Mouse (Mus musculus) myocyte (in vitro differentiated cells): Measurements from ENCODE around the gene Tmed10. TPM values are rescaled to one million over a fixed set of nuclear protein-coding genes. Genes with fewer than 3 reads are reported as not detected.

Source experiments
- H3K27me3 ChIP-seq: one replicate; pipeline ENCODE4 v1.6.1; 2011; ENCODE audit not compliant: control insufficient read depth, insufficient read depth, insufficient read length
- H3K36me3 ChIP-seq: one replicate; pipeline ENCODE4 v1.6.1; 2011; ENCODE audit not compliant: control insufficient read depth, insufficient read depth
- H3K4me2 ChIP-seq: one replicate; pipeline ENCODE4 v1.6.1; 2011; ENCODE audit warnings: low read depth, control low read depth
- H3K4me3 ChIP-seq: one replicate; pipeline ENCODE4 v1.5.1; 2011; ENCODE audit warnings: mild to moderate bottlenecking, control low read depth, moderate library complexity
- H3K79me2 ChIP-seq: one replicate; pipeline ENCODE4 v1.6.1; 2011; ENCODE audit not compliant: control insufficient read depth, insufficient read depth
- H3ac ChIP-seq: one replicate; pipeline ENCODE4 v1.6.1; 2011; ENCODE audit not compliant: control insufficient read depth, insufficient read length
- CEBPB ChIP-seq: IDR thresholded peaks from 2 replicates; pipeline ENCODE4 v1.6.1; 2011; ENCODE audit warnings: mild to moderate bottlenecking, moderate library complexity; ENCODE audit not compliant: poor library complexity, insufficient read depth, severe bottlenecking
- E2F4 ChIP-seq: IDR thresholded peaks from one replicate; pipeline ENCODE4 v1.6.1; 2011; ENCODE audit warnings: mild to moderate bottlenecking, control low read depth, moderate library complexity; ENCODE audit not compliant: insufficient read depth
- MAX ChIP-seq: IDR thresholded peaks from one replicate; pipeline ENCODE4 v1.6.1; 2011; ENCODE audit warnings: low read depth, mild to moderate bottlenecking, control low read depth
- MYOD1 ChIP-seq, 3 experiments: IDR thresholded peaks; one replicate each; pipeline ENCODE4 v1.6.1; 2011; ENCODE audit warnings: control low read depth in 2 of 3, low read depth in 2 of 3, mild to moderate bottlenecking in 2 of 3, moderate library complexity in 1 of 3; ENCODE audit not compliant: insufficient read length in 2 of 3, control insufficient read depth in 1 of 3
- MYOG ChIP-seq, 3 experiments: IDR thresholded peaks; one replicate each; pipeline ENCODE4 v1.6.1; 2011; ENCODE audit warnings: control low read depth in 2 of 3, low read depth in 2 of 3, mild to moderate bottlenecking in 2 of 3; ENCODE audit not compliant: insufficient read length in 2 of 3, control insufficient read depth in 1 of 3, insufficient read depth in 1 of 3
- POLR2A ChIP-seq: IDR thresholded peaks from one replicate; pipeline ENCODE4 v1.6.1; 2011; ENCODE audit warnings: low read depth, mild to moderate bottlenecking, control low read depth, moderate library complexity; ENCODE audit not compliant: insufficient read length
- POLR2AphosphoS2 ChIP-seq: IDR thresholded peaks from one replicate; pipeline ENCODE4 v1.6.1; 2011; ENCODE audit warnings: low read depth, control low read depth; ENCODE audit not compliant: insufficient read length
- REST ChIP-seq: IDR thresholded peaks from one replicate; pipeline ENCODE4 v1.6.1; 2011; ENCODE audit warnings: mild to moderate bottlenecking, control low read depth, moderate library complexity; ENCODE audit not compliant: insufficient read depth, insufficient read length
- SRF ChIP-seq: IDR thresholded peaks from one replicate; pipeline ENCODE4 v1.6.1; 2011; ENCODE audit warnings: low read depth; ENCODE audit not compliant: control insufficient read depth, insufficient read length
- TCF12 ChIP-seq: IDR thresholded peaks from one replicate; pipeline ENCODE4 v1.6.1; 2011; ENCODE audit warnings: mild to moderate bottlenecking, control low read depth; ENCODE audit not compliant: poor library complexity, insufficient read depth, severe bottlenecking
- TCF3 ChIP-seq: IDR thresholded peaks from one replicate; pipeline ENCODE4 v1.6.1; 2011; ENCODE audit warnings: low read depth, control low read depth; ENCODE audit not compliant: insufficient read length
- USF1 ChIP-seq: IDR thresholded peaks from one replicate; pipeline ENCODE4 v1.6.1; 2011; ENCODE audit warnings: low read depth, mild to moderate bottlenecking, control low read depth, moderate library complexity
- polyA plus RNA-seq: library from polyadenylated mRNA; unstranded; fragments of >200 nt; fragmentation: generic; extraction: Trizol; gene quantifications from one replicate; pipeline ENCODE4 v1.2.1, GENCODE M21; 2012; ENCODE audit warnings: missing spikeins

Gene Tmed10
- polyA plus RNA-seq, 1 experiment = 193 TPM

DNA sequence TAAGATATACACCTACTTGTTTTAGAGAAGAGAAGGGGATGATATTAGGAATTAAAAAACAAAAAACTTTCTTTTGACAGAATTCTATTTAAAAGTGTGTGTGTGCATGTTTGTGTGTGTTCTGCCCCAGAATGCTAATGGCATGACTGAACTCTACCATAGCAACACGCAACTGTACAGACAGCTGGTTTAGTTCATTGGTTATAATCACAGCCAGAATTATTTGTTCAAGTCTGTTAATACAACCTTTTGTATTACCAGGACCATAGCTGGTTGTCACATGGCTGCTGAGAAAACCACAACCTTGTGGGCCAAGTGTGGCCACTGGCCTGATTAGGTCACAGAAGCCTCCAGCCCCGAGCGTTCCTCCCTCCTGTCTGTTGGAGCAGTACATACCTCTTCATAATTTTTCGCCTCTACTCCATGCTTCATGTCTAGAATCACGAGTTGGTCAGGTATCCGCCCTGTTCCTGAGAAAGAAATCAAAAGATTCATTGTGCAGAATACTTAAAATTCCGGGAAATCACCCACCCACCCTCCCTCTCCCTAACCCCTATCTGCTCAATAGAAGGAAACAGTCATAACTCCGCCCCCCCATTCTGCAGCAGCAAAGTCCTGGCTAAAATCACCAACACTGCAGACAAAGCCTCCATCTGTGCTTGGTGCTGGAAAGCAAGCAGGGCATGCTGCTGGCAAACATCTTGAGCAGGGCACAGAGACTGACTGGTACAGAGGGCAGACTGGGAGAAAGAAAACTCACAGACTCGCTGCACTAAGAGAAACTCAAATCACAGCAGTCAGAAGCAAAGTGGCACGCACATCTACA is 24.0 kb downstream of the Tmed10 start:
- Histone ChIP-seq H3K4me3 (no peak overlapping the region), H3K27me3 (no peaks in the 10 kb centered on the region), H3ac (no peak overlapping the region), H3K36me3 (peaks cover 37% of the 10 kb centered on the region), H3K79me2 (peaks cover 50% of the 10 kb centered on the region), H3K4me2 (no peak overlapping the region)
- TF ChIP-seq E2F4 (no peak), MYOG (IDR thresholded peaks at IDR 0.05; ENCODE audit: control insufficient read depth in 1 of 3, insufficient read depth in 1 of 3, insufficient read length in 2 of 3, low read depth in 2 of 3) (no peak), POLR2AphosphoS2 (no peak), USF1 (no peak), TCF12 (no peak), MYOD1 (IDR thresholded peaks at IDR 0.05; ENCODE audit: control insufficient read depth in 1 of 3, insufficient read length in 2 of 3, low read depth in 2 of 3) (no peak), POLR2A (no peak), MAX (no peak), REST (no peak), CEBPB (no peak), SRF (no peak), TCF3 (no peak)

DNA sequence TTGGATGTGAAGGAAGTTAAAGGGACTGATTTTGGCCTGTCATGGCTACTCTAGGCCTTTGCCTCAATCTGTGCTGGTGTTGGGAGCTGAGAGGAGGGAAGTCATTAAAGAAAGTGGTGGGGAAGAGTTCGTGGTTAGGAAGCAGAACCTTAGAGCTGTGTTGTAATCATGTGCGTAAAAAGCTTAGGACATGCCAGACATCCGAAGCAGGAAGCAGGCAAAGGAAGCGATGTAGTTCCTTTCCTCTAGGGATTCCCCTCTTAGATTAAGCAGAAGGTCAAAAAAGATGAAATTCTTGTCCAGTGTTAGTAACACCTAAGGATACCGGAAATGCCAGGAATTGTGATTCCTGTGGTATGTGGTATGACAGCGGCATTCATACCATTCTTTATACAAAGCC is 26.3 kb downstream of the Tmed10 start:
- peaks cover 30% of the 10 kb centered on the region for H3K79me2 ChIP-seq
- H3K4me3 ChIP-seq = no peak overlapping the region
- TF ChIP-seq MYOG (IDR thresholded peaks at IDR 0.05; ENCODE audit: control insufficient read depth in 1 of 3, insufficient read depth in 1 of 3, insufficient read length in 2 of 3, low read depth in 2 of 3) (no peak), MYOD1 (IDR thresholded peaks at IDR 0.05; ENCODE audit: control insufficient read depth in 1 of 3, insufficient read length in 2 of 3, low read depth in 2 of 3) (no peak)
- no peaks in the 10 kb centered on the region for H3K27me3 ChIP-seq
- H3K36me3 ChIP-seq = peaks cover 38% of the 10 kb centered on the region
- H3K4me2 ChIP-seq = no peak overlapping the region
- no peak overlapping the region for H3ac ChIP-seq

GRCm38 (mm10) chr12:85347196-85347595 is 27.5 kb downstream of the Tmed10 start:
- no peak overlapping the region for H3K4me2 ChIP-seq
- H3K79me2 ChIP-seq = peaks cover 20% of the 10 kb centered on the region
- H3K36me3 ChIP-seq = peaks cover 31% of the 10 kb centered on the region
- no peak overlapping the region for H3ac ChIP-seq
- H3K4me3 ChIP-seq = no peak overlapping the region
- H3K27me3 ChIP-seq = no peaks in the 10 kb centered on the region
- TF ChIP-seq POLR2A (no peak), MYOD1 (IDR thresholded peaks at IDR 0.05; ENCODE audit: control insufficient read depth in 1 of 3, insufficient read length in 2 of 3, low read depth in 2 of 3) (no peak), TCF3 (no peak), MAX (no peak), E2F4 (no peak), SRF (no peak), TCF12 (no peak), MYOG (IDR thresholded peaks at IDR 0.05; ENCODE audit: control insufficient read depth in 1 of 3, insufficient read depth in 1 of 3, insufficient read length in 2 of 3, low read depth in 2 of 3) (no peak), USF1 (no peak), CEBPB (no peak), POLR2AphosphoS2 (no peak), REST (no peak)

- no peaks in the 10 kb centered on the region for H3K27me3 ChIP-seq
- peaks cover 12% of the 10 kb centered on the region for H3K79me2 ChIP-seq
- TF ChIP-seq POLR2AphosphoS2 (no peak), POLR2A (no peak), TCF3 (no peak)
- H3K4me2 ChIP-seq = no peak overlapping the region
- no peak overlapping the region for H3K4me3 ChIP-seq
- no peak overlapping the region for H3ac ChIP-seq
- peaks cover 26% of the 10 kb centered on the region for H3K36me3 ChIP-seq
Measured at GRCm38 (mm10) chr12:85346374-85346773, 28.3 kb downstream of the Tmed10 start.

DNA sequence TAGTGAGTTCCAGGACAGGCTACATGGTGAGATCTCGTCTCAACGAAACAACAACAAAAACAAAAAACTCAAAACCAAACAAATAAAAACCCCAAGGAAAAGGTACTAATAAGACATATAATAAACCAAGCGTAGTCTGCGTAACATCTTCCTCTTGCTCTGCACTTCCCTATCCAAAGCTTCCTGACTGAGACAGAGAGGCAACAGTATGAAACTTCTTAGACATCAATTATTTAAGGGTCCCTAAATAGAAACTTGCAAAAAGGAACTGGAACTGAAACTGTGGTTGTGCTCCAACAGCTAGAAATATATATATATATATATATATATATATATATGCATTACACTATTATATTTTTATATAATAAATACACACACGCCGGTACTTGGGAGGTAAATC is 29.1 kb downstream of the Tmed10 start:
- no peaks in the 10 kb centered on the region for H3K27me3 ChIP-seq
- no peak overlapping the region for H3K4me2 ChIP-seq
- peaks cover 6% of the 10 kb centered on the region for H3K79me2 ChIP-seq
- H3K36me3 ChIP-seq = peaks cover 22% of the 10 kb centered on the region
- no peak overlapping the region for H3ac ChIP-seq
- no peak for TF ChIP-seq POLR2A
- TF ChIP-seq TCF3 = no peak
- TF ChIP-seq E2F4 = no peak
- TF ChIP-seq TCF12 = no peak
- no peak for TF ChIP-seq USF1
- no peak for TF ChIP-seq CEBPB
- no peak for TF ChIP-seq POLR2AphosphoS2
- TF ChIP-seq REST = no peak
- no peak overlapping the region for H3K4me3 ChIP-seq
